Comparison of ENCODE assay signal across 18 mouse cellular contexts in the genomic region with DNA sequence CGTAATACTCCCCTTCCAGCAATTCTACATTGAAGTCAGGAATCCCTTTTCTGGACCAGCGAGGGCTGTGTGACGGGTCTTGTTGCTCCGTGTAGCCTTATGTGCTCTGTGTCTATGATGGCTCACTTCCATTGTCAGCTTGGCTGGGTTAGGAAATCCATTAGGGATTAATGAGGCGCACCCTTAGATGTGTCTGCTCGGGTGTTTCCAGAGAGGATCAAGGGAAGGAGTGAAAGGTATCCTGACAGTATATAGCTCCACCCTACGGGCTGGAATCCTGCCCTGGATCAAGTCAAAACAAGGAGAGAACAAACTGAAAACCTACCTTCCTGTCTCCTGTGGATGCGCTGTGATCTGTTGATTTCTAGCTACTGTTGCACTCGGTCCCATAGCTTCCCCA.
"Had no signal": no experiment of that assay in that cellular context is flagged by ENCODE, and none has a peak within 500 bp of the region (broad histone marks: within the 10 kb centered on the region; RNA-seq: fewer than 3 reads in every experiment).

No protein-coding gene starts in this region.

- ATAC-seq: midbrain, embryonic 13.5 days; midbrain, embryonic 15.5 days had no signal

- H3K4me2 ChIP-seq: lung, embryonic 14.5 days; midbrain, embryonic 13.5 days; midbrain, embryonic 15.5 days; neural tube, embryonic 13.5 days; neural tube, embryonic 15.5 days had no signal

- H3K36me3 ChIP-seq: midbrain, embryonic 10.5 days; midbrain, embryonic 13.5 days; midbrain, embryonic 15.5 days; neural tube, embryonic 13.5 days; neural tube, embryonic 15.5 days had no signal

- H3K9me3 ChIP-seq: midbrain, embryonic 10.5 days; midbrain, embryonic 13.5 days; midbrain, embryonic 15.5 days; neural tube, embryonic 13.5 days; neural tube, embryonic 15.5 days had no signal

- H3K4me3 ChIP-seq: midbrain, embryonic 10.5 days; midbrain, embryonic 13.5 days; midbrain, embryonic 15.5 days; myocyte; neural tube, embryonic 13.5 days; neural tube, embryonic 15.5 days had no signal

- H3K27me3 ChIP-seq: midbrain, embryonic 13.5 days; midbrain, embryonic 15.5 days; neural tube, embryonic 13.5 days had no signal

- H3K9ac ChIP-seq: lung, embryonic 14.5 days; midbrain, embryonic 13.5 days; midbrain, embryonic 15.5 days; neural tube, embryonic 13.5 days; neural tube, embryonic 15.5 days had no signal

- H3K4me1 ChIP-seq: midbrain, embryonic 10.5 days; midbrain, embryonic 13.5 days; midbrain, embryonic 15.5 days; neural tube, embryonic 13.5 days; neural tube, embryonic 15.5 days had no signal

- DNase-seq: lung, adult 18-20 months; lung, embryonic 14.5 days; lung, postnatal 10 days; lung, postnatal 4 days; retina, postnatal 1 day; right cerebral cortex, adult 18-20 months; right cerebral cortex, postnatal 25 days; right cerebral cortex, postnatal 4 days; spleen, adult 18-20 months; thymus, adult 18-20 months; thymus, postnatal 14 days; thymus, postnatal 36 days had no signal

- H3K27ac ChIP-seq: midbrain, embryonic 10.5 days; midbrain, embryonic 13.5 days; midbrain, embryonic 15.5 days; neural tube, embryonic 13.5 days; neural tube, embryonic 15.5 days had no signal
